Mouse (Mus musculus) CH12.LX (cell line): ENCODE measurements around the gene Gng8. TPM values are rescaled to one million over a fixed set of nuclear protein-coding genes. Genes with fewer than 3 reads are reported as not detected.

ENCODE experiments used
- DNase-seq: peaks from one replicate; pipeline ENCODE4 v3.0.0-alpha.2; 2013; ENCODE audit errors: extremely low read depth
- H3K27ac ChIP-seq: 2 replicates; pipeline ENCODE4 v1.5.1; 2012; ENCODE audit warnings: low read depth, mild to moderate bottlenecking, control low read depth, moderate library complexity; ENCODE audit not compliant: insufficient read depth
- H3K27me3 ChIP-seq: replicated peaks from 2 replicates; pipeline ENCODE3; 2012; ENCODE audit warnings: inconsistent platforms
- H3K36me3 ChIP-seq, 2 experiments: replicated peaks in 1 of 2; 2 replicates each; pipeline versions ENCODE3 to v1.6.1; 2012; ENCODE audit warnings: inconsistent platforms in 1 of 2, low read length in 1 of 2, mild to moderate bottlenecking in 1 of 2, mixed read lengths in 1 of 2, moderate library complexity in 1 of 2; ENCODE audit not compliant: control insufficient read depth in 1 of 2, insufficient read depth in 1 of 2
- H3K4me1 ChIP-seq, 2 experiments: 2 replicates each; pipeline ENCODE4 v1.6.1; 2012; ENCODE audit warnings: inconsistent platforms in 1 of 2, moderate library complexity in 1 of 2; ENCODE audit not compliant: insufficient read depth in 2 of 2, control insufficient read depth in 1 of 2
- H3K4me2 ChIP-seq: 2 replicates; pipeline ENCODE4 v1.6.1; 2012; ENCODE audit warnings: low read depth, mild to moderate bottlenecking, control low read depth; ENCODE audit not compliant: poor library complexity, insufficient read depth, severe bottlenecking
- H3K4me3 ChIP-seq, 3 experiments: fragments of 150-350 bp in 1 of 3; sonication (generic) in 1 of 3; replicated peaks in 1 of 3; 2 replicates each; pipeline versions ENCODE3 to v1.5.1; 2011 to 2012; ENCODE audit warnings: low read depth in 2 of 3, low read length in 2 of 3, mild to moderate bottlenecking in 2 of 3, moderate library complexity in 2 of 3, control low read depth in 1 of 3, improper control_type of control experiment in 1 of 3, inconsistent platforms in 1 of 3, mixed read lengths in 1 of 3; ENCODE audit not compliant: poor library complexity in 1 of 3
- H3K79me2 ChIP-seq: replicated peaks from 2 replicates; pipeline ENCODE4 v1.6.1; 2012; ENCODE audit warnings: mild to moderate bottlenecking, moderate library complexity; ENCODE audit not compliant: control insufficient read depth, poor library complexity, insufficient read depth, severe bottlenecking; ENCODE audit errors: extremely low read depth
- H3K9ac ChIP-seq: 2 replicates; pipeline ENCODE4 v1.6.1; 2012; ENCODE audit warnings: low read depth, mild to moderate bottlenecking, control low read depth, moderate library complexity; ENCODE audit not compliant: insufficient read depth
- H3K9me3 ChIP-seq: replicated peaks from 2 replicates; pipeline ENCODE3; 2012; ENCODE audit warnings: low read length, inconsistent platforms, mixed read lengths
- CHD1 ChIP-seq: IDR thresholded peaks from 2 replicates; pipeline ENCODE4 v1.6.1; 2012; ENCODE audit warnings: low read depth, low read length, improper control_type of control experiment, inconsistent platforms
- CTCF ChIP-seq, 2 experiments: IDR thresholded peaks in 1 of 2; conservative IDR thresholded peaks in 1 of 2; 2 replicates each; pipeline ENCODE4 v1.5.1; 2011 to 2012; ENCODE audit warnings: low read depth in 2 of 2, low read length in 2 of 2, improper control_type of control experiment in 1 of 2, inconsistent platforms in 1 of 2, mild to moderate bottlenecking in 1 of 2, moderate library complexity in 1 of 2
- ELF1 ChIP-seq: IDR thresholded peaks from 2 replicates; pipeline ENCODE4 v1.6.1; 2014; ENCODE audit warnings: low read depth, mild to moderate bottlenecking, inconsistent platforms, low read length, improper control_type of control experiment
- ETS1 ChIP-seq: conservative IDR thresholded peaks from 2 replicates; pipeline ENCODE4 v1.6.1; 2012; ENCODE audit warnings: low read depth, mild to moderate bottlenecking, inconsistent platforms, low read length, improper control_type of control experiment, moderate library complexity
- IRF4 ChIP-seq: IDR thresholded peaks from 2 replicates; pipeline ENCODE4 v1.6.1; 2014; ENCODE audit warnings: low read depth, mild to moderate bottlenecking, inconsistent platforms, low read length, improper control_type of control experiment
- MAFK ChIP-seq: IDR thresholded peaks from 2 replicates; pipeline ENCODE4 v1.6.1; 2011; ENCODE audit warnings: low read length, improper control_type of control experiment; ENCODE audit not compliant: insufficient replicate concordance
- MEF2A ChIP-seq: IDR thresholded peaks from 2 replicates; pipeline ENCODE4 v1.6.1; 2014; ENCODE audit warnings: low read depth, mild to moderate bottlenecking, inconsistent platforms, low read length, improper control_type of control experiment, borderline replicate concordance
- MYC ChIP-seq: IDR thresholded peaks from 2 replicates; pipeline ENCODE4 v1.6.1; 2011; ENCODE audit warnings: low read depth, mild to moderate bottlenecking, improper control_type of control experiment, low read length
- NRF1 ChIP-seq: IDR thresholded peaks from 2 replicates; pipeline ENCODE4 v1.6.1; 2014; ENCODE audit warnings: low read depth, mild to moderate bottlenecking, inconsistent platforms, low read length, improper control_type of control experiment, moderate library complexity
- RAD21 ChIP-seq: IDR thresholded peaks from 2 replicates; pipeline ENCODE4 v1.6.1; 2011; ENCODE audit warnings: low read depth, mild to moderate bottlenecking, low read length, improper control_type of control experiment, moderate library complexity
- RCOR1 ChIP-seq: conservative IDR thresholded peaks from 2 replicates; pipeline ENCODE4 v1.6.1; 2012; ENCODE audit warnings: low read depth, mild to moderate bottlenecking, inconsistent platforms, low read length, improper control_type of control experiment
- TBP ChIP-seq: conservative IDR thresholded peaks from 2 replicates; pipeline ENCODE4 v1.6.1; 2011; ENCODE audit warnings: low read depth, low read length, improper control_type of control experiment
- UBTF ChIP-seq: IDR thresholded peaks from 2 replicates; pipeline ENCODE4 v1.6.1; 2012; ENCODE audit warnings: low read depth, mild to moderate bottlenecking, inconsistent platforms, low read length, improper control_type of control experiment, moderate library complexity
- ZNF384 ChIP-seq: IDR thresholded peaks from 2 replicates; pipeline ENCODE4 v1.6.1; 2012; ENCODE audit warnings: low read depth, low read length, improper control_type of control experiment, inconsistent platforms
- dilution Hi-C: fragments of 300-500 bp; cut with MboI; formaldehyde crosslinking; loops from 2 replicates; pipeline ENCODE4 v1.14.3; 2020; ENCODE audit warnings: low sequenced_read_pairs; ENCODE audit not compliant: extremely low pct_unique_long_range_greater_than_20kb, extremely low pct_ligation_motif_present
- in situ Hi-C: fragments of 300-500 bp; cut with MboI; formaldehyde crosslinking; loops from 3 replicates; pipeline ENCODE4 v1.14.3; 2019; ENCODE audit warnings: low sequenced_read_pairs, low pct_ligation_motif_present, low pct_unique_long_range_greater_than_20kb, mixed read lengths
- polyA plus RNA-seq: library from polyadenylated mRNA; unstranded; fragments of >175 nt; gene quantifications from 2 replicates; pipeline ENCODE4 v1.2.1, GENCODE M21; 2012; ENCODE audit warnings: low read depth; ENCODE audit not compliant: insufficient read length
- total RNA-seq, 2 experiments: library from RNA; depleted of rRNA; stranded (reverse); fragments of 300-350 nt in 1 of 2; fragments of >200 nt in 1 of 2; gene quantifications; 2 replicates each; pipeline ENCODE4 v1.2.3; 2012 to 2014

The Gng8 gene
- total and polyA plus RNA-seq, 3 experiments = 0.25 to 2.4 TPM; not detected in 1

GRCm38 (mm10) chr7:16846775-16847174 is 44.8 kb upstream of the Gng8 start:
- Histone ChIP-seq H3K27me3 (no peaks in the 10 kb centered on the region), H3K79me2 (peaks cover 24% of the 10 kb centered on the region), H3K4me3 (no peak overlapping the region), H3K4me1 (peaks cover 5 to 23% of the 10 kb centered on the region in 2 experiments; a peak in 3 of 4 replicates), H3K27ac (no peak overlapping the region), H3K4me2 (no peak overlapping the region), H3K9ac (no peak overlapping the region), H3K9me3 (no peaks in the 10 kb centered on the region), H3K36me3 (peaks cover 33 to 52% of the 10 kb centered on the region in 2 experiments)
- DNase-seq = no peak
- dilution Hi-C loops (no loop called here), in situ Hi-C loops (no loop called here)
- TF ChIP-seq NRF1 (no peak), TBP (peak; percentile 62; the same call in 1 of the 2 replicates)

GRCm38 (mm10) chr7:16847507-16847906 is 44.1 kb upstream of the Gng8 start:
- H3K36me3 ChIP-seq = peaks cover 38 to 57% of the 10 kb centered on the region in 2 experiments
- in situ Hi-C loops = no loop called here

GRCm38 (mm10) chr7:16848579-16848978 is 43.0 kb upstream of the Gng8 start:
- no peak for DNase-seq
- Histone ChIP-seq H3K27me3 (no peaks in the 10 kb centered on the region), H3K9ac (no peak overlapping the region), H3K4me3 (no peak overlapping the region), H3K4me2 (no peak overlapping the region), H3K27ac (no peak overlapping the region), H3K36me3 (peaks cover 46 to 66% of the 10 kb centered on the region in 2 experiments), H3K79me2 (peaks cover 17% of the 10 kb centered on the region), H3K4me1 (peaks cover 0 to 26% of the 10 kb centered on the region in 2 experiments; a peak in 2 of 4 replicates), H3K9me3 (no peaks in the 10 kb centered on the region)
- dilution Hi-C loops = no loop called here
- in situ Hi-C loops = no loop called here
- TF ChIP-seq RAD21 (peak; percentile 17), MAFK (no peak), IRF4 (no peak), MYC (no peak), CTCF (conservative IDR thresholded peaks at IDR 0.05 in 1 of 2, IDR thresholded peaks at IDR 0.05 in 1 of 2; ENCODE audit: low read depth in 2 of 2, low read length in 2 of 2) (peak; percentile 13 to 49; a peak in 3 of 4 replicates), CHD1 (no peak), RCOR1 (no peak), ETS1 (no peak), UBTF (no peak), MEF2A (no peak), ZNF384 (no peak)

More at GRCm38 (mm10) chr7:16847507-16847906, 44.1 kb upstream of the Gng8 start:
- Histone ChIP-seq H3K27me3 (no peaks in the 10 kb centered on the region), H3K79me2 (peaks cover 24% of the 10 kb centered on the region), H3K4me3 (no peak overlapping the region), H3K9me3 (no peaks in the 10 kb centered on the region), H3K9ac (no peak overlapping the region), H3K27ac (no peak overlapping the region), H3K4me2 (no peak overlapping the region), H3K4me1 (peaks cover 0 to 17% of the 10 kb centered on the region in 2 experiments; a peak in 1 of 4 replicates)
- dilution Hi-C loops = no loop called here
- no peak for DNase-seq
- TF ChIP-seq ELF1 = no peak
